Mouse (Mus musculus) right cerebral cortex, postnatal 10 days (tissue): Measurements from ENCODE around the gene Tmem123.

Experiments
- DNase-seq, 2 experiments: peaks; one replicate each; pipeline ENCODE4 v3.0.0; 2021; ENCODE audit warnings: low spot score in 2 of 2

The Tmem123 gene

DNA sequence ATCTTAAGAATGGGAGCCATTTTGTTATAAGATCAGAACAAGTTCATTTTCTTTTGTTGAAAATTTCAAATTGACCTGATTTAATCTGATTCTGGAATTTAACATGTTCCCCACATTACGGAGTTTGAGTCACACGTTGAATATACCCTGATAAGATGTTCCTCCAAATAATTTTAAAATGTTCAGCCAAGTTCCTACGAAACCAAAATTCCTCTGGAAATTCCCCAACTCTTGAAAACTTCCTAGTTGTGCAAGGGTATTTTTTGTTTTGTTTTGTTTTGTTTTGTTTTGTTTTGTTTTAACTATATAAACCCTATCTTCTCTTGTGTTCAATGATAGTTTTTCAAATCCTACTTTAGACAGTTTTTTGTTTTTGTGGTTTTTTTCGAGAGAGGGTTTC, 64.9 kb downstream of the Tmem123 start:
- no peak for DNase-seq

DNA sequence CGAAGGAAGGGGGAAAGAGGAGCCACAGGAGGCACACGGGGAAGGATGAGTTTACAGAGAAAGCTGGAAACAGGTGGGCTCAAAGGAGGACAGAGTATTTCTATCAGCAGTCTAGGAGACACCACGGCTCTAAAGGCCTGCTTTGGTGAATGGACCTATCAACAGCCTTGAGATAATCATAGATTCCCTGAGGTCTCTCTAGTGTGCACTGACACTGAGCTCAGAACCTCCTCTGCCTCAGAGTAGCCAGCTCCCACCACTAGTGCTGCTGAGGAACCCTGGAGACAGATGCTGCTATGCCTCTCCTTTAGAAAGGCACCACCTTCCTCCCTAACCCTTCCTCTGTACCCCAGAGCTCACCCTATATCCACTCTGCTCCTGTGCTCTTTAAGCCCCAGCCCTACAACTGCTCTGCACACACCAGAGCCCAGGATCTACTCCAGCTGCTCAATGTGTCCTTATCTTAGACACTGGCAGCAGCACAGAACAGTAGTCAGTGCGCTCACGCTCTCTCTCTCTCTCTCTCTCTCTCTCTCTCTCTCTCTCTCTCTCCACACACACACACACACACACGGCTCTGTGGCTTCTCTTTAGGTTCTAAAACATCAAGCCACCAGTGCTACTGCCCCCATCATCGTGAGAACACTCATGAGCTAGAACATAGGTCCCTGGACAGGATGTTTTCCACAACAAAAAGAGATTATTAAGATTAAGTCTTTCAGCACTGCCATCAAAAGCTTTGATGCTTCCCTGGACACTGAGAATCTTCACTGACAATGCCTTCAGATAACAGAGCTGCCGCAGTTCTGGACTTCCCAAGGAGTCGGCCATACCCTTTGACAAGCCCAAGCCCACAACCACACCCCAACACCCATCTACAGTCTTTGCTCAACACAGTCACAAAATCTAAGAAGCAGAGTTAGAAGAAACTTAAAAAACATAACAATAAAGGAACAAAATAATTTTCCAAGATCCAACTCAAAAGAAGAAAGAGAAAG, 66.0 kb downstream of the Tmem123 start:
- DNase-seq, result no peak

DNA sequence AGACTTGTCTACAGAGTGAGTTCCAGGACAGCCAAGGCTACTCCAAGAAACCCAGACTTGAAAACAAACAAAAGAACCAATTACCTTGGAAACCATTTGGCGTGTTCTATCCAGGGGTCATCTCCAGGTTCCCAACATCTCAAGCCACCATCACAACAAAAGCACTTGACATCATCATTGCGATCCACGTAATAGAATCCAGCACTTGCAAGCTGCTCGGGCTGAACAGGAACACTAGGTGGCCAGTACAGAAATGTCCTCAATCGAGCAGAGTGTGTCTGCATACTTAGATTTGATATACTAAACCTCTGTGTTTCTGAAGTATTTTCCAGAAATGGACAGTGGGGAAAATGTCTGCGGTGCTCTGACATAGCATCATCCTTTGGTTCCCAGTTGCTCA, 69.6 kb downstream of the Tmem123 start:
- no peak for DNase-seq

GRCm38 (mm10) chr9:7835302-7835701, 71.5 kb downstream of the Tmem123 start:
- no peak for DNase-seq

DNA sequence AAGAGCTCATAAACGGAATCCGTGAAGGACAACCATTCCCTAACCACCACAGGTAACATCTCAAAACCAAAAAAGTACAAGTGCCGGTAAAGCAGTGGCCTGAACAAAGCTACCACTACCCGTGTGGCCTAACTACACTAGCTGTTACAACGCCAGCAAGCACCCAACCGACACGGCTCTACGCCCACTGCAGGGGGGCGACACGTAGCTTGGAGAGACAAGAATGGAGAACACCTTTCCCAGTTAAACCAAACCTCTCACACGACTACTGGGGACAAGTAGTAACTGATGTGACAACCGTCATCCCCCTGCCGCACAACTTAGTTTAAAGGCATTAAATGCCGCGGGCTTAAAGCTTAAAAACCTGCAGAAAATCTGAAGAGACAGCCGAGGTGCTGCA, 72.5 kb downstream of the Tmem123 start:
- peak; percentile 54 for DNase-seq

DNA sequence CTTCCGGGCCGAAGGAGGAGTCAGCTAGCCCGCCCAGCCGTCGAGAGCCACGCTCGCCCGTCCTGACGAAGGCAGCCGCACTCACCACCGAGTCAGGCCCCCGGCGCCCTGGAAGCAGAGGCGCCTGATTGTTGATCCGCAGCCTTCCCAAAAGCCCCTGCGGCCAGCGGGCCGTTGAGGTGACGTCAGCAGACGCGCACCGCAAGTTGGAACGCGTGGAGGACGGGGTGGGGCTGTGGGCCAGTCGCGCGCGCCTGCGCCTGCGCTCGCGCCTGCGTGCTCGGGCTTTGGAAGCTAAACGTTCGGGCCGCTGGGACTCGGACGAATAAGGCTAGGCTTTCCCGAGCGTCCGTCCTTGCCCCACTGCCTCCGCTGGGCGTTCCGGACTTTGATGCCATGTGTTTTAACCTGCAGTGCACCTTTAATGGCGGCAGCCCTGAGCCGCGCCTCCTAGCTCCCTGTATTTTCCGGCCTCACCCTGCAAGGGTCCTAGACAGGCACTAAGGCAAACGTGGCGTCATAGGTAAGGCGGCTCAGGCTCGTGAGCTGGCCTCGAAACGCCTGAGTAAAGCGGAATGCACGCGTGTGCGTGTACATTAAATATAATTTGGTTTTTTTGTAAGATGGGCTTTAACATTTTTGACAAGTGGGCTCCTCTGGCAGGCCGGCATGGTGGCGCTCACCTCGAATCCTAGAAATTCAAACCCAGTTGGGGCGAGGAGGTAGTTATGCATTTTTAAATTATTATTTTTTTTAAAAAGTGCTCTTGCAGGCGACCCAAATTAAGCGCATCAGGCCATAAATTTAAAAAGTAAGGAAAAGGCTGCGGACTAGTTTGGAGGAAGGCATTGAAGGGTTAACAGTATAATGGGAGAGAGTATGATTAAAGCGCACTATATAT, 73.3 kb downstream of the Tmem123 start, which contains the start of gene Birc2:
Gene Birc2, minus strand, starts transcription at position 160 of the 901 bp plus-strand sequence.
- DNase-seq, result peak; percentile 97 to 98

GRCm38 (mm10) chr9:7837806-7838440, 74.1 kb downstream of the Tmem123 start:
- no peak for DNase-seq

GRCm38 (mm10) chr9:7841221-7841620, 77.4 kb downstream of the Tmem123 start:
- DNase-seq, result no peak
